Mouse (Mus musculus): ENCODE measurements around the gene Plxnd1.

Plxnd1 gene

DNA sequence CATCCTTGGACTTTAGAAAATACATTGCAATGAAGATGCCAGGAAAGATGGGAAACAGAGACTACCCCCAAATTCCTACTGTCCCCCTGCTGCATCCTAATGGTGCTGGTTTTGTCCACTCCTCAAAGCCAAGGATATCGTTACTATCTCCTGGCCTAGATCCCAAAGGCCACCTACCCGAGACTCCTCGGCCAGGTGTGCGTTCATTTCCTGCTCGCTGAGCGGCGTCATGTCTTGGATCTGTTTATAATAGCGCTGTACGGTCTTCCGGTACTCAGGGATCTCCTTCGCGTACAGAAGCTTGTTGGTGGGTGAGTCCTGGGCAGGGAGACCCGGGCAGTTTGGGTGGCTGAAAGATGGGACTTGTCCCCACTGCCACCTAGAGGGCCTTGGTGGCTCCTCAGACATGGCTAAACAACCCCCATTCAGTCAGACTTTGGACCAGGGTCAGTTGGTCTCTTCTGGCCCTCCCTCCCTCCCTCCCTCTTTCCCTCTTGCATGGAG lies 38.3 kb downstream of the Plxnd1 start:
- DNase-seq: no peak

DNA sequence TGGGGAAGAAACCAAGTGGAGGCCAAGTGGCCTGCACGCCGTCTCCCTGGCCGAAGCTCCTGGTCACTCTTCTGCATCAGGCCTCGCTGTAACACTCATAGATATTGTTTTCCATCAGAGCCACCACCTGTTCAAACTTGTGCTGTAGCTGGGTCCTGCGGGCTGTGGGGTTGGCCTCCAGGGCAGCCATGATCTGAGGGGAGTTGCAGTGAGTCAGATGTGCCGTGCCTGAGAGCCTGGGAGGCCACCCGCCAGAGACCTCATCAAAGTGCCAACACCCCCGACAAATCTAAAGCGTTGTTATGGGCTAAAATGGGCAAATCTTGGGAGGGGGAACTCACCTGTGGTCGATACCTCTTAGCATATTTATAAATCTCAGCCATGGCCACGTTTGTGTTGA lies 39.1 kb downstream of the Plxnd1 start:
- DNase-seq: no peak

DNA sequence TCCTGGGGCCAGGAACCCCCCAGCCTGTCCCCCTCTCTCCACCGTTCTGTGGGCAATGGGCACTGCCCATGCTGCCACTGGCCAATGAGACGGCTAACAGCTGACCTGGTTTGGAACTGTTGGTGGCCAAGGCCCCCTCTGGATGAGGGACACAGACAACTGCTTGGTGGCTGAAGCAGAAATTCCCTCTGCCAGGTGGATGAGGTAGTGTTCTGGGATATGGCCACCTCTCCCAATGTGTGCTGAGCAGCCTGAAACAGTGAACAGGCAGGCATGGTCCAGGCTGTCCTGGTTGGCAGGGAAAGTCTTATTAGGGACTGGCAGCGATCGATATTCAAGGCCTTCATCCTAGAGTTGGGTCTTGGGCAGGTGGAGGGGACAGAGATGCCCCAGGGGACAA lies 39.6 kb downstream of the Plxnd1 start:
- no peak for DNase-seq

DNA sequence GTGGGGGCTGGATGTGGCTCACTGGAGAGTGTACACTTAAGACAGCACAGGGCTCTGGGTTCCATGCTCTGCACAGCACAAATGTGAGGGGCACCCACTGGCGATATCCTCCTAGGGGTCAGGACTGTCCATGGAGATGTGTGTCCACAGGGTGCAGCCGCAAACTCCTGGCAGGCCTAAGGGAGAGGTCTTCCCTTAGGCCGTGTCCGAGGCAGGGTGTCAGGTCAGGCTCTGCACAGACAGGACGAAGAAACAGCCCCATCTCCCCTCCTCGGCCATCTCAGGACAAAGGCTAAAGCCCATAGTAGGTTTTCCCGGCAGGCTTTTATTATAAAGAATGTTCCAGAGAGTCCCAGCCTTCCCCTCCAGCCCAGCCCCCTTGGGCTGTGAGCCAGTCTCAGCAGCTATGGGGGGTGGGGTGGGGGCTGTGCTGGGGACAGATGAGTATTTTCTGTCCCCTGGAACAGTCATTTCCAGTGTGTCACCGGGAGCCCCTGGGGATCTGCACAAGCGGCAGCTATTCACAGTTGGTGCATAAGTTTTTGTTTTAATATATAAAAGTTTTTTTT lies 40.2 kb downstream of the Plxnd1 start:
- no peak for DNase-seq

DNA sequence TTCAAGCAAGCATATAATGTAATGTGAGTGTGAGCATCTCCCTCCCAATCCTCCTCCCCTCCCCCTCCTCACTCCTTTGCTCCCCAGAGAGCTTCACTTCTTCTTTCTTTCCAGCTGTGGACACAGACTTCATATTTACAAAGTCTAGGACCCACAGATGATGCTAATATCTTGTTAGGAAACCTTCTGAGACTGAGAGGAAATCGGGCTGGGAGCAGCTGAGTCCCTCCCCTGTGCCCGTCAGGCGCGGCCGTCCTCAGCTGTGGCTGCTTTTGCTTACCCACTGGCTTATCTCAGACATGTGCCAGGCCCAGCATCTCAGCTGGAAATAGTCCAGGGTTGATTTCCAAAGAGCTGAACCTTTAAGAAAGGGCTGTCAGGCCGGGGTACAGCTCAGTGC lies 48.4 kb downstream of the Plxnd1 start:
- peak; percentile 39 for DNase-seq

DNA sequence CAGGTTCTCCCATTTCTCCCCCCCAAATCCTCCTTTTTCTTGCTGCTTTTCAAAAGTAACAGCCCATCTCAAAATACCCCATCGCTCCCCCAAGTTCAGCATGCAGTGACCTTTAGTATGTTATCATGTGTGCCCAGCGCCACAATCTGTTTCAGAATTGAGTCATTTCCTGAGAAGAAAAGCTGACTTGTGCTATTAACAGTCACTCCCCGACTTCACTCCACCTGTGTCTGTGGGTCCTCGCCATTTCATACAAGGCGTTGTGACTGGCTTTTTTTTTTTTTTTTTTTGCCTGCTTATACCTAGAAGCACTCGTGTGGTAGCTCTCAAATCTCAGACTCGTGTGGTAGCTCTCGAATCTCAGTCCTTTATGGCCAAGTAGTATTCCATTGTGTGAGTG lies 49.2 kb downstream of the Plxnd1 start:
- DNase-seq: no peak

DNA sequence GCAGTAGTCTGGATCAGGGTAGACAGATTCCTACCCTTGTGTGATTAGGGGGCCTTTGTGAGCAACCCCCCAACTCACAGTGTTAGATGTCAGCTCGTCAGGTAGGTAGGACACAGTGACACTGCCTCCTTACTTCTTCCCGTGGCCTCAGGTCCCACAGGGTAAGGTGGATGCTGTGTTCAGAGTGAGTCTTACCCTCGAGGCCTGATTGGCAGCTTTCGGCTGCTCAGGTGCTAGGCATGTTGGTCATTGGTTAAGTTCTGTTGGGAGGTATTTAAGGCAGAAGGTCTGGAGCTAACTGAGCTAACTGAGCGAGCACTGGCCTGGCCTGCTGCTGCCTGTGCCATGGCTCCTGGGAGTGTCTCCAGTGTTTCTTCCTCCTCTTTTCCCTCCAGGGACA lies 50.2 kb downstream of the Plxnd1 start, which contains the start of gene H1foo:
Gene H1foo, plus strand, starts transcription at position 301 of the 400 bp plus-strand sequence.
- DNase-seq: no peak

- DNase-seq: no peak
Measured at GRCm38 (mm10) chr6:115943498-115944427, 51.0 kb downstream of the Plxnd1 start.

DNA sequence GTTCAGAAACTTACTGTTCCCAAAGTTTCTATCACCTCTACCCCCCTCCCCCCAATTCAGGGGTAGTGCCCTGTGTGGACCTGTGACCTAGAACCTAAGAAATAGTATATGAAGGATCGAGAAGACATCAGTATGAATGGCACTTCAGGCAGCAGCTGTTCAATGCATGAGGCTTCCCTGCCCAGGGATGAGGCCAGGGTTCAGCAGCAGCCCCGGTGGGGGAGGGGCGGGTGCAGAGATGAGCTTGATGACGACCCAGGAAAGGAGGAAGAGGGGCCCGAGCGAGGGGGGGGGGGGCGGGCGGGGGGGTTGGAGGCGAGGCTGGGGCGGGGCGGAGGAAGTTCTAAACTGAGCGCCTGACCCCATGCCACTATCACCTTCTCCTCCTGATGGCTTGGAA lies 53.7 kb downstream of the Plxnd1 start:
- no peak for DNase-seq

DNA sequence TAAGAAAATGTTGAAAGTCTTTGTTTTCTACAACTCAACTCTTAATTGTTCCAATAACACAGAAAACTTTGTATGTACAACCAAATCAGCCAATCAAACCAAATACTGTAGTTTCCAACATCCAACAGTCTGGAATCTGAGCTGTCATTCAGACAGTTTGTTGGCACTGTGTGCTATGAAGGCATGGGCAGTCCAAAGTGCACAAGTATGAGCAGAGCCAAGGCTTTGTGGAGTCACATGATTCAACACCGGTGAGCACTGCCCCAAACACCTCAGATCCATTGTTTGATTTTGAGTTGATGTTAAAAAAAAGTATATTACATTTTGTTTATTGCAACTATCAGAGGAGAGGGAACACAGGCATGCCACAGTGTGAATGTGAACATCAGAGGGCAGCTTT lies 54.2 kb downstream of the Plxnd1 start:
- no peak for DNase-seq

- DNase-seq: no peak
Measured at GRCm38 (mm10) chr6:115938798-115939197, 56.0 kb downstream of the Plxnd1 start.

- no peak for DNase-seq
Measured at GRCm38 (mm10) chr6:115938011-115938410, 56.8 kb downstream of the Plxnd1 start.

DNA sequence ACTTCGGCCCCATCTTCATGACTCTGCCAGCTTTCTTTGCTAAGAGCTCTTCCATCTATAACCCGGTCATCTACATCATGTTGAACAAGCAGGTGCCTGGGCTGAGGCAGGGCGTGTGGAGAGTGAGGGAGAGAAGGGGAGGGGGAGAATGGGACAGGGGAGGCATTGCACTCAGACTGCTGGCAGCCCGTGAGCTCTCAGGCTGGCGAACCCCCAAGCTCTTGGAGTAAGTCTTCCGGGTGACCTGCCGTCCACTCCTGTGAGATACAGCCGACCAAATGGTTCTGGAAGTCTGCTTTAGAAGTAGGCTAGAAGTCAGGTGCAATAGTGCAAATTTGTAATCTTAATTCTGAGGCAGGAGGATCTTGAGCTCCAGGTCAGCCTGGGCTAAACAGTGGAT lies 59.3 kb downstream of the Plxnd1 start:
- DNase-seq: no peak

DNA sequence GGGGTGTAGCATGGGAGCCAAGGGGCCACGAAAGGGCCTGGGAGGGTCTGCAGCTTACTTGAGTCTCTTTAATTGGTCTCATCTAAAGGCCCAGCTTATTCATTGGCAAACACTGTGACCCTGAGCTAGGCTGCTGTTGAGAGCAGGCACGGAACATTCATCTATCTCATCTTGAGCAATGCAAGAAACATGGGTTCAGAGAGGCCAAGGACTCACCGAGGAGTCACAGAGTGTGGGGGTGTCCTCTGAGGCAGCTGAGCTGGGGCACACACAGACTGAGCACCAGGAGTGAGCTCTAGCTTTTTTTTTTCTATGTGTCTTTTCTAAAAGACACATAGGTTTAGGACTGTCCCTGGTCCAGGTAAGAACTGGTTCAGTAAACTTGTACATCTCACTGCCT lies 62.4 kb downstream of the Plxnd1 start:
- DNase-seq: no peak

GRCm38 (mm10) chr6:115931639-115932038 lies 63.2 kb downstream of the Plxnd1 start, which contains the start of gene Rho:
Rho (plus strand) TSS chr6:115931748.
- DNase-seq: no peak

DNA sequence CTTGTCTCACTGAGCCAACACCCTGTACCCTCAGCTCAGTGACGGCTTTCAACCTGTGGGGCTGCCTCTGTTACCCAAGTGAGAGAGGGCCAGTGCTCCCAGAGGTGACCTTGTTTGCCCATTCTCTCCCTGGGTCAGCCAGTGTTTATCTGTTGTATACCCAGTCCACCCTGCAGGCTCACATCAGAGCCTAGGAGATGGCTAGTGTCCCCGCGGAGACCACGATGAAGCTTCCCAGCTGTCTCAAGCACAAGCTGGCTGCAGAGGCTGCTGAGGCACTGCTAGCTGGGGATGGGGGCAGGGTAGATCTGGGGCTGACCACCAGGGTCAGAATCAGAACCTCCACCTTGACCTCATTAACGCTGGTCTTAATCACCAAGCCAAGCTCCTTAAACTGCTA lies 64.8 kb downstream of the Plxnd1 start:
- no peak for DNase-seq

DNA sequence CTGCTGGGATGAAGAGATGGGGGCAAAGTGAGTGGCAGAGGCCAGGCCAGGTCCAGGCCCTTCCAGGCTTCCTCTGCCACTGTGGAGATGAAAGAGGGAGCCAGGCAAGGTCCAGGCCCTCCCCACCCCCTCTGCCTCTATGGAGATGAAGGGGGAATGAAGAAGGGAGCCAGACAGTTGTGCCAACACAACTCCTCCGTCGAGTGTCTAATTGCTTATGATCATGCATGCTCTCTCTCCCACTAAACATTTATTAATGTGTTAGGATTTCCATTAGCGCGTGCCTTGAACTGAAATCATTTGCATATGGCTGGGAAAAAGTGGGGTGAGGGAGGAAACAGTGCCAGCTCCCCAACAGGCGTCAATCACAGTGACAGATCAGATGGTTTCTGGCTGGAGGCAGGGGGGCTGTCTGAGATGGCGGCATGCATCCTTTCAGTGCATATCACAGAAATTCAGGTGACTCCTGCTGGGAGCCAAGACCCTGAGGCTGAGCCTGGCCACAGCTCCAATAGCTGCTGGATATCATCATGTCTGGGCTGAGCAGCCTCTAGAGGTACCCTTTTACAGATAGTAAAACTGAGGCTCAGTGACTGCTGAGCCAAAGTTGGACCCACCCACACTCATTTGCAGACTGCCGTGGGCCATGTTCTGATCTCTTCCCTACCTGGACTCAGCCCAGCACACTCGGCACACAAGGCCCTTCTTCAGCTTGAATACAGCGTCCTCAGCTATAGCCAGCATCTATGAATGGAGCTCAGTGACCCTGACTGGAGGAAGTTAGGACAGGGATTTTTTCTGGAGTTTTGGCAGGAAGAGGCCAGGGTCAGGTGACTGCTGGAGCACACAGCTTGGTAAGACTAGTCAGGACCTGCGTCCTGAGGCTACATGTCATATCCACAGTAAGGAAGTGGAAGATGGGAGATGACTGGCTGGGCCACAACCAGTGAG lies 67.2 kb downstream of the Plxnd1 start:
- DNase-seq: no peak

DNA sequence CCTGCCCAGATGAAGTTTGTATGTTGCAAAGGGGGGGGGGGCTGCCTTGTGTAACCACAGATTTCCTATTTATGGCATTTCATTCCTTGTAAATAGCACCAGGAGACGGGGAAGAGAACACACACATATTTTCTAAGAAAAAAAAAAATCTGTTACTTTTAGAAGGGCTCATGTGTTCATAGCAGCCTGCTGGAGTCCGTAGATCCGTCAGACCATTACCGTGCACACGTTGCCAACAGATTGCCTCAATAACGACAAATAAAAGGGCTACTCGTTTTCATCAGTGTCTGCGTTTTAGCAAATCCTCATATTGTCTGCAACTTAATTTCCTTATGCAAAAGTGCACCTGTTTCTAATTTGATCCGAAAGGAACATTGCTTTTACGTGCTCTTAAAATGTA lies 68.4 kb downstream of the Plxnd1 start:
- no peak for DNase-seq

GRCm38 (mm10) chr6:115924829-115925228 lies 70.0 kb downstream of the Plxnd1 start:
- peak; percentile 51 for DNase-seq

- DNase-seq: no peak
Measured at GRCm38 (mm10) chr6:115919876-115920275, 74.9 kb downstream of the Plxnd1 start.

DNA sequence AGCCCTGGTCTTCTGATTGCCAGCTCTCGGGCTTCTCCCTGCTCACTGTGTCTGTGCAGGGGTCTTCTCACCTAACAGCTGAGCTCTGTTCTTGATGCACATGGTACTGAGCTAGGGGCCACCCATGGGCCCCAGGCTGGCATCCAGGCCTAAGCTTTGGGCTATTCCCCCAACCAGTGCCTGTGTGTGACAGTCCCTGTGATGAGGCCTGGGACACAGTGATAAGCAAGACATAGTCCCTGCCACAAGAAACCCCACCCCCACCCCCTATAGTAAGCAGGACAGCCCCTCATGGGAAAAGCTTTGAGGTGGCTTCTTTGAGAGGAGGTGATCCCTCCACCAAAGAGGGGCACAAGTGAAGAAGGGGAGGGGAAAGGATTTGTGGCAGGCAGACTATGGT lies 76.2 kb downstream of the Plxnd1 start:
- no peak for DNase-seq

DNA sequence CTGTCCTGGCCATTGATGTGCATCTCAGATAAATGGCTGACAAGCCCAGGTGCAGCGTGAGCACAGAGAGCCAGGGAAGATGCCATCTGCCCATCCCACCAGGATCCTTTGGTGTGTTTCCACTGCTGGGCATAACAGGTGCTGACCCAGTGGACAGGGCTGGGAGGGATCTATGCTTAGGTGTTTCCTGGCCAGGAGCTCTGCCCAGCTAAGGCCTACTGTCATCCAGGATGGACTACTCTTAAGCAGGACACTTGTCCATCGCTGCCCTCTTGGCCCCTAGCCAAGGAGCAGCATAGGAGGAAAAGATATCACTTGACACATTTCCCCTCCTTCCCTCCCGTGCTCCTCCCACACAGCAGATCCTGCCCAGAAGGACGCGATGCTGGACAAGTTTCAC lies 78.2 kb downstream of the Plxnd1 start:
- no peak for DNase-seq
